Mouse (Mus musculus) bone marrow macrophage, adult 2 months (primary cell): ENCODE data around the gene Cnih2. TPM values are rescaled to one million over a fixed set of nuclear protein-coding genes. Genes with fewer than 3 reads are reported as not detected.
A peak's percentile ranks its signal among the peaks of the same experiment; 100 is the strongest.

ENCODE experiments used
- H3K27ac ChIP-seq: 2 replicates; pipeline ENCODE4 v1.5.1; 2012; ENCODE audit warnings: low read depth, low read length; ENCODE audit not compliant: insufficient read depth
- H3K4me1 ChIP-seq: 2 replicates; pipeline ENCODE4 v1.6.1; 2012; ENCODE audit warnings: low read length; ENCODE audit not compliant: control insufficient read depth, insufficient read depth
- H3K4me3 ChIP-seq: 2 replicates; pipeline ENCODE4 v1.5.1; 2012; ENCODE audit warnings: mild to moderate bottlenecking, low read length, moderate library complexity; ENCODE audit not compliant: insufficient read depth
- CTCF ChIP-seq: IDR thresholded peaks from 2 replicates; pipeline ENCODE4 v1.5.1; 2012; ENCODE audit warnings: low read depth, mild to moderate bottlenecking, low read length, moderate library complexity
- POLR2A ChIP-seq: IDR thresholded peaks from 2 replicates; pipeline ENCODE4 v1.6.1; 2012; ENCODE audit warnings: mild to moderate bottlenecking, low read depth, low read length, borderline replicate concordance
- polyA plus RNA-seq: library from polyadenylated mRNA; stranded (reverse); fragments of >200 nt; gene quantifications from 2 replicates; pipeline ENCODE4 v1.2.4, GENCODE M21; 2012; ENCODE audit not compliant: missing spikeins, insufficient read depth, insufficient read length

The Cnih2 gene
- polyA plus RNA-seq, 1 experiment, result not detected

GRCm38 (mm10) chr19:5083961-5084833 is 14.1 kb downstream of the Cnih2 start:
- TF ChIP-seq CTCF (no peak), POLR2A (no peak)
- Histone ChIP-seq H3K4me1 (peaks cover 11% of the 10 kb centered on the region), H3K27ac (no peak overlapping the region), H3K4me3 (no peak overlapping the region)

GRCm38 (mm10) chr19:5082596-5082995 is 15.7 kb downstream of the Cnih2 start:
- Histone ChIP-seq H3K4me1 (peaks cover 9% of the 10 kb centered on the region), H3K4me3 (no peak overlapping the region), H3K27ac (no peak overlapping the region)
- TF ChIP-seq CTCF, result no peak
- TF ChIP-seq POLR2A, result no peak

GRCm38 (mm10) chr19:5082005-5082404 is 16.3 kb downstream of the Cnih2 start:
- H3K4me3 ChIP-seq, result no peak overlapping the region
- H3K27ac ChIP-seq, result no peak overlapping the region
- TF ChIP-seq POLR2A, result no peak
- no peak for TF ChIP-seq CTCF
- peaks cover 4% of the 10 kb centered on the region; the same call in 1 of the 2 replicates for H3K4me1 ChIP-seq

GRCm38 (mm10) chr19:5079279-5079678 is 19.0 kb downstream of the Cnih2 start:
- no peak overlapping the region for H3K27ac ChIP-seq
- TF ChIP-seq CTCF (no peak), POLR2A (no peak)
- H3K4me1 ChIP-seq, result peaks cover 6% of the 10 kb centered on the region; the same call in 1 of the 2 replicates
- no peak overlapping the region for H3K4me3 ChIP-seq

GRCm38 (mm10) chr19:5073518-5073917 is 24.8 kb downstream of the Cnih2 start:
- TF ChIP-seq POLR2A (no peak), CTCF (no peak)
- Histone ChIP-seq H3K4me1 (peaks cover 16% of the 10 kb centered on the region; the same call in 1 of the 2 replicates), H3K27ac (no peak overlapping the region), H3K4me3 (no peak overlapping the region)

- H3K4me3 ChIP-seq, result peak overlapping the region; percentile 64
- peaks cover 16% of the 10 kb centered on the region; the same call in 1 of the 2 replicates for H3K4me1 ChIP-seq
- TF ChIP-seq POLR2A (no peak), CTCF (peak; percentile 64)
- no peak overlapping the region for H3K27ac ChIP-seq
Observed at GRCm38 (mm10) chr19:5073028-5073427, 25.3 kb downstream of the Cnih2 start.

- TF ChIP-seq CTCF (no peak), POLR2A (no peak)
- Histone ChIP-seq H3K4me3 (peak overlapping the region; percentile 64), H3K27ac (no peak overlapping the region), H3K4me1 (peaks cover 16% of the 10 kb centered on the region; the same call in 1 of the 2 replicates)
Observed at GRCm38 (mm10) chr19:5072389-5073019, 25.8 kb downstream of the Cnih2 start.

GRCm38 (mm10) chr19:5071545-5072369 is 26.6 kb downstream of the Cnih2 start:
- Histone ChIP-seq H3K4me3 (peak overlapping the region; percentile 64), H3K27ac (no peak overlapping the region), H3K4me1 (peaks cover 16% of the 10 kb centered on the region; the same call in 1 of the 2 replicates)
- TF ChIP-seq POLR2A (no peak), CTCF (no peak)

GRCm38 (mm10) chr19:5071077-5071476 is 27.2 kb downstream of the Cnih2 start:
- no peak for TF ChIP-seq POLR2A
- no peak for TF ChIP-seq CTCF
- H3K4me1 ChIP-seq, result peaks cover 16% of the 10 kb centered on the region; the same call in 1 of the 2 replicates
- no peak overlapping the region for H3K4me3 ChIP-seq
- H3K27ac ChIP-seq, result no peak overlapping the region

- no peak overlapping the region for H3K4me3 ChIP-seq
- TF ChIP-seq CTCF (no peak), POLR2A (no peak)
- peaks cover 16% of the 10 kb centered on the region; the same call in 1 of the 2 replicates for H3K4me1 ChIP-seq
- H3K27ac ChIP-seq, result no peak overlapping the region
Observed at GRCm38 (mm10) chr19:5069978-5070377, 28.3 kb downstream of the Cnih2 start.
